8 mouse cellular contexts compared by ENCODE assay signal in genomic region chr4:45019009-45019408, GRCm38 (mm10). TPM values are rescaled to one million over a fixed set of nuclear protein-coding genes. Genes with fewer than 3 reads are reported as not detected.
DNase-seq lines count a peak whose midpoint lies in the region; ATAC-seq and TF ChIP-seq lines count a peak whose summit lies in the region.

No protein-coding gene starts in this region.

- peaks cover 2% of the 10 kb centered on the region; the same call in 1 of the 2 replicates for H3K4me1 ChIP-seq in brown adipose tissue, adult 24 weeks (ENCODE audit: control insufficient read depth, insufficient read depth, insufficient read length, low read length)
- H3K4me1 ChIP-seq in hindbrain, embryonic 13.5 days (replicated peaks): peaks cover 23% of the 10 kb centered on the region
- H3K4me1 ChIP-seq in midbrain, embryonic 12.5 days: peaks cover 23% of the 10 kb centered on the region

- H3K27ac ChIP-seq in left cerebral cortex, adult 2 months: no peak overlapping the region
- no peak overlapping the region for H3K27ac ChIP-seq in brown adipose tissue, adult 24 weeks (replicated peaks; ENCODE audit: low read depth, low read length)
- H3K27ac ChIP-seq in hindbrain, embryonic 13.5 days: peak overlapping the region; percentile 32; the same call in 1 of the 2 replicates
- H3K27ac ChIP-seq in midbrain, embryonic 12.5 days (replicated peaks): no peak overlapping the region

- DNase-seq in left cerebral cortex, adult 2 months (ENCODE audit: extremely low spot score in 1 of 2, low spot score in 2 of 2): no peak
- DNase-seq in left cerebral cortex, adult 9 months (ENCODE audit: low spot score in 2 of 2): no peak
- no peak for DNase-seq in left cerebral cortex, adult 11 months (ENCODE audit: low spot score)
- no peak for DNase-seq in urinary bladder, postnatal 10 days (ENCODE audit: low spot score)
- DNase-seq in adrenal gland, postnatal 10 days: no peak

- ATAC-seq in hindbrain, embryonic 13.5 days (ENCODE audit: low FRiP score): peak; percentile 46; the same call in 1 of the 2 replicates
- peak; percentile 19; the same call in 1 of the 2 replicates for ATAC-seq in midbrain, embryonic 12.5 days (ENCODE audit: low FRiP score, low read depth)

- H3K36me3 ChIP-seq in hindbrain, embryonic 13.5 days: peaks cover 17% of the 10 kb centered on the region
- H3K36me3 ChIP-seq in midbrain, embryonic 12.5 days: peaks cover 12% of the 10 kb centered on the region; the same call in 1 of the 2 replicates

- H3K9me3 ChIP-seq in hindbrain, embryonic 13.5 days: no peaks in the 10 kb centered on the region
- H3K9me3 ChIP-seq in midbrain, embryonic 12.5 days: no peaks in the 10 kb centered on the region

- H3K4me2 ChIP-seq in hindbrain, embryonic 13.5 days: peak overlapping the region; percentile 96
- peak overlapping the region; percentile 97 for H3K4me2 ChIP-seq in midbrain, embryonic 12.5 days (replicated peaks)

- H3K27me3 ChIP-seq in hindbrain, embryonic 13.5 days: no peaks in the 10 kb centered on the region
- H3K27me3 ChIP-seq in midbrain, embryonic 12.5 days: no peaks in the 10 kb centered on the region

- peak overlapping the region; percentile 72 for H3K4me3 ChIP-seq in left cerebral cortex, adult 2 months
- H3K4me3 ChIP-seq in brown adipose tissue, adult 24 weeks (ENCODE audit: insufficient read depth, low read depth, low read length): peak overlapping the region; percentile 91
- peak overlapping the region; percentile 64 for H3K4me3 ChIP-seq in hindbrain, embryonic 13.5 days
- H3K4me3 ChIP-seq in midbrain, embryonic 12.5 days: peak overlapping the region; percentile 72

- intact Hi-C loops in left cerebral cortex, adult 2 months (cut with DNase I): loop anchor here (5.0 kb wide), 6 partner anchors 88 to 838 kb away; partner anchors contain the start of genes Dcaf10, Exosc3, Shb and Slc25a51

- no peak for TF ChIP-seq CTCF in left cerebral cortex, adult 2 months (IDR thresholded peaks at IDR 0.05)

- peak overlapping the region; percentile 83 for H3K9ac ChIP-seq in hindbrain, embryonic 13.5 days
- H3K9ac ChIP-seq in midbrain, embryonic 12.5 days (replicated peaks): peak overlapping the region; percentile 71

- WGBS in hindbrain, embryonic 13.5 days: 3% methylated on average over 14 of the region's 14 CpGs
- WGBS in midbrain, embryonic 12.5 days: 1% methylated on average over 14 of the region's 14 CpGs

RNA-seq across cellular contexts. Expression of gene Polr1e, which starts 0.6 kb away (rescaled TPM):
- total RNA-seq in left cerebral cortex, adult 2 months (2021): 10 to 100 TPM; 10.1 to 10.3 TPM
- 8.6 and 10.1 TPM in 2 replicates for polyA plus RNA-seq in brown adipose tissue, adult 24 weeks (2012; ENCODE audit: insufficient read depth, insufficient read length, missing spikeins)
- 37.9 and 38.5 TPM in 2 replicates for polyA plus RNA-seq in hindbrain, embryonic 13.5 days (2015; fragmentation: Nextera tagmentation; extraction: Ambion mirVana)
- polyA plus RNA-seq in midbrain, embryonic 12.5 days (2016; fragmentation: Nextera tagmentation; extraction: Ambion mirVana): 40.7 and 46.3 TPM in 2 replicates
- total RNA-seq in adrenal gland, postnatal 10 days (2021): 10 to 100 TPM; 14.6 to 16.1 TPM

RNA-seq across cellular contexts. Expression of gene Zbtb5, which starts 6.8 kb away (rescaled TPM):
- 1 to 10 TPM; 7.8 to 8.3 TPM for total RNA-seq in left cerebral cortex, adult 2 months (2021)
- 4.0 and 5.0 TPM in 2 replicates for polyA plus RNA-seq in brown adipose tissue, adult 24 weeks (2012; ENCODE audit: insufficient read depth, insufficient read length, missing spikeins)
- 45.6 and 48.4 TPM in 2 replicates for polyA plus RNA-seq in hindbrain, embryonic 13.5 days (2015; fragmentation: Nextera tagmentation; extraction: Ambion mirVana)
- polyA plus RNA-seq in midbrain, embryonic 12.5 days (2016; fragmentation: Nextera tagmentation; extraction: Ambion mirVana): 49.7 TPM in 2 replicates
- total RNA-seq in adrenal gland, postnatal 10 days (2021): 10 to 100 TPM; 11.5 to 17.6 TPM

RNA-seq across cellular contexts. Expression of gene Grhpr, which starts 37.8 kb away (rescaled TPM):
- total RNA-seq in left cerebral cortex, adult 2 months (2021): 10 to 100 TPM; 27.3 to 28.7 TPM
- 50.3 and 55.8 TPM in 2 replicates for polyA plus RNA-seq in brown adipose tissue, adult 24 weeks (2012; ENCODE audit: insufficient read depth, insufficient read length, missing spikeins)
- polyA plus RNA-seq in hindbrain, embryonic 13.5 days (2015; fragmentation: Nextera tagmentation; extraction: Ambion mirVana): 26.0 and 28.2 TPM in 2 replicates
- polyA plus RNA-seq in midbrain, embryonic 12.5 days (2016; fragmentation: Nextera tagmentation; extraction: Ambion mirVana): 31.6 and 31.8 TPM in 2 replicates
- total RNA-seq in adrenal gland, postnatal 10 days (2021): 100 to 1,000 TPM; 145 to 194 TPM
